Mouse (Mus musculus): Measurements from ENCODE around the gene Akp3.

The Akp3 gene

GRCm38 (mm10) chr1:87124673-87125072 is at the start of gene Akp3:
Gene Akp3 (plus strand): TSS chr1:87124973.
- DNase-seq (ENCODE audit: low spot score): no peak

GRCm38 (mm10) chr1:87086196-87086595 is 38.6 kb upstream of the Akp3 start:
- no peak for DNase-seq (ENCODE audit: low spot score)

- DNase-seq (ENCODE audit: low spot score): no peak
Measured at GRCm38 (mm10) chr1:87086964-87087363, 37.8 kb upstream of the Akp3 start.

GRCm38 (mm10) chr1:87089251-87089650 is 35.5 kb upstream of the Akp3 start:
- DNase-seq (ENCODE audit: low spot score): no peak

- no peak for DNase-seq (ENCODE audit: low spot score)
Measured at GRCm38 (mm10) chr1:87089828-87090227, 34.9 kb upstream of the Akp3 start, which contains the start of gene Alppl2. Gene Alppl2 (minus strand): TSS chr1:87089928.

GRCm38 (mm10) chr1:87095642-87096041 is 29.1 kb upstream of the Akp3 start:
- no peak for DNase-seq (ENCODE audit: low spot score)

GRCm38 (mm10) chr1:87098358-87098975 is 26.3 kb upstream of the Akp3 start:
- DNase-seq (ENCODE audit: low spot score): peak; percentile 56

- DNase-seq (ENCODE audit: low spot score): no peak
Measured at GRCm38 (mm10) chr1:87101411-87101810, 23.4 kb upstream of the Akp3 start, which contains the start of gene Alpi. Gene Alpi (minus strand): TSS chr1:87101606.

GRCm38 (mm10) chr1:87102114-87102513 is 22.7 kb upstream of the Akp3 start:
- DNase-seq (ENCODE audit: low spot score): no peak

GRCm38 (mm10) chr1:87103936-87104335 is 20.8 kb upstream of the Akp3 start:
- DNase-seq (ENCODE audit: low spot score): no peak

GRCm38 (mm10) chr1:87106536-87106935 is 18.2 kb upstream of the Akp3 start:
- no peak for DNase-seq (ENCODE audit: low spot score)

- DNase-seq (ENCODE audit: low spot score): no peak
Measured at GRCm38 (mm10) chr1:87108564-87108963, 16.2 kb upstream of the Akp3 start.

GRCm38 (mm10) chr1:87111719-87112354 is 12.9 kb upstream of the Akp3 start:
- peak; percentile 13 for DNase-seq (ENCODE audit: low spot score)

- no peak for DNase-seq (ENCODE audit: low spot score)
Measured at GRCm38 (mm10) chr1:87114784-87115183, 10.0 kb upstream of the Akp3 start.

GRCm38 (mm10) chr1:87127206-87128030 is 2.6 kb downstream of the Akp3 start:
- no peak for DNase-seq (ENCODE audit: low spot score)

- no peak for DNase-seq (ENCODE audit: low spot score)
Measured at GRCm38 (mm10) chr1:87131803-87132202, 7.0 kb downstream of the Akp3 start.

GRCm38 (mm10) chr1:87141550-87141949 is 16.8 kb downstream of the Akp3 start:
- no peak for DNase-seq (ENCODE audit: low spot score)

- DNase-seq (ENCODE audit: low spot score): peak; percentile 26
Measured at GRCm38 (mm10) chr1:87142456-87142855, 17.7 kb downstream of the Akp3 start.

GRCm38 (mm10) chr1:87143141-87143540 is 18.4 kb downstream of the Akp3 start:
- DNase-seq (ENCODE audit: low spot score): no peak

- no peak for DNase-seq (ENCODE audit: low spot score)
Measured at GRCm38 (mm10) chr1:87149422-87149821, 24.6 kb downstream of the Akp3 start.

GRCm38 (mm10) chr1:87151286-87151685 is 26.5 kb downstream of the Akp3 start:
- DNase-seq (ENCODE audit: low spot score): no peak

- DNase-seq (ENCODE audit: low spot score): no peak
Measured at GRCm38 (mm10) chr1:87153776-87154500, 29.2 kb downstream of the Akp3 start.

Data from urinary bladder, postnatal 14 days (tissue).